Mouse (Mus musculus) heart, postnatal 10 days (tissue): ENCODE data around the gene Sez6. TPM values are rescaled to one million over a fixed set of nuclear protein-coding genes. Genes with fewer than 3 reads are reported as not detected.

Source experiments
- total RNA-seq, 2 experiments: library from RNA; stranded (reverse); gene quantifications; 2 replicates each; pipeline ENCODE4 v1.2.3; 2021

The Sez6 gene
- total RNA-seq, 2 experiments from 2014 or later, result 0.22 to 0.64 TPM

Other genes with a start within 250 kb of the Sez6 start
- gene Nufip2, start 244.6 kb upstream of the Sez6 start, total RNA-seq, result 10 to 100 TPM; 60.1 to 63.1 TPM
- gene Cryba1, start 205.5 kb upstream of the Sez6 start, total RNA-seq, result not detected
- gene Myo18a, start 167.6 kb upstream of the Sez6 start, total RNA-seq, result 100 to 1,000 TPM; 228 to 275 TPM
- not detected for gene Gm10277, start 143.1 kb upstream of the Sez6 start, total RNA-seq
- 1 to 10 TPM; 1.2 to 1.4 TPM for gene Pipox, start 36.7 kb upstream of the Sez6 start, total RNA-seq
- gene Phf12, start 52.0 kb downstream of the Sez6 start, total RNA-seq, result 10 to 100 TPM; 39.5 to 41.7 TPM
- 1 to 10 TPM; 4.9 to 7.4 TPM for gene Dhrs13, start 101.5 kb downstream of the Sez6 start, total RNA-seq
- gene Flot2, start 107.1 kb downstream of the Sez6 start, total RNA-seq, result 10 to 100 TPM; 85.1 to 90.8 TPM
- gene Eral1, start 149.6 kb downstream of the Sez6 start, total RNA-seq, result 10 to 100 TPM; 22.8 to 23.6 TPM
- 10 to 100 TPM; 15.0 to 17.0 TPM for gene Fam222b, start 163.9 kb downstream of the Sez6 start, total RNA-seq
- 10 to 100 TPM; 17.5 to 21.0 TPM for gene Traf4, start 234.8 kb downstream of the Sez6 start, total RNA-seq
- 1 to 10 TPM; 4.5 to 5.4 TPM for gene Nek8, start 245.9 kb downstream of the Sez6 start, total RNA-seq
- gene Tlcd1, start 245.9 kb downstream of the Sez6 start, total RNA-seq, result 1 to 10 TPM; 9.1 to 9.4 TPM